Mouse (Mus musculus) lung, postnatal 0 days (tissue): ENCODE measurements around the gene H2-K1.

Source experiments
- CTCF ChIP-seq: IDR thresholded peaks from 2 replicates; pipeline ENCODE4 v1.5.1; 2016; ENCODE audit warnings: antibody characterized with exemption, mild to moderate bottlenecking
- EP300 ChIP-seq: IDR thresholded peaks from 2 replicates; pipeline ENCODE4 v1.6.1; 2016; ENCODE audit warnings: antibody characterized with exemption, mild to moderate bottlenecking, control low read depth

- peak; percentile 93 for TF ChIP-seq CTCF
- no peak for TF ChIP-seq EP300
Observed at GRCm38 (mm10) chr17:33968489-33968888, 31.7 kb downstream of the H2-K1 start.
